Mouse (Mus musculus) stomach, embryonic 15.5 days (tissue): Measurements from ENCODE around the gene Il1rl2. TPM values are rescaled to one million over a fixed set of nuclear protein-coding genes. Genes with fewer than 3 reads are reported as not detected.

ENCODE experiments used
- polyA plus RNA-seq: library from polyadenylated mRNA; unstranded; fragments of >200 nt; fragmentation: Nextera tagmentation; extraction: Ambion mirVana; gene quantifications from 2 replicates; pipeline ENCODE4 v1.2.1, GENCODE M21; 2015

Gene Il1rl2
- polyA plus RNA-seq, 1 experiment from 2014 or later: 7.5 TPM

Other genes starting within 250 kb of the Il1rl2 start
- 9.3 TPM in 2 replicates for gene Il1r1, start 99.5 kb upstream of the Il1rl2 start, polyA plus RNA-seq
- gene Il1rl1, start 105.0 kb downstream of the Il1rl2 start, polyA plus RNA-seq: 1.3 and 1.8 TPM in 2 replicates
- gene Il18r1, start 140.9 kb downstream of the Il1rl2 start, polyA plus RNA-seq: 1.0 and 1.2 TPM in 2 replicates
- gene Il18rap, start 190.8 kb downstream of the Il1rl2 start, polyA plus RNA-seq: 0.52 and 0.73 TPM in 2 replicates